Comparison of ENCODE assay signal across 28 mouse cellular contexts in the genomic region with DNA sequence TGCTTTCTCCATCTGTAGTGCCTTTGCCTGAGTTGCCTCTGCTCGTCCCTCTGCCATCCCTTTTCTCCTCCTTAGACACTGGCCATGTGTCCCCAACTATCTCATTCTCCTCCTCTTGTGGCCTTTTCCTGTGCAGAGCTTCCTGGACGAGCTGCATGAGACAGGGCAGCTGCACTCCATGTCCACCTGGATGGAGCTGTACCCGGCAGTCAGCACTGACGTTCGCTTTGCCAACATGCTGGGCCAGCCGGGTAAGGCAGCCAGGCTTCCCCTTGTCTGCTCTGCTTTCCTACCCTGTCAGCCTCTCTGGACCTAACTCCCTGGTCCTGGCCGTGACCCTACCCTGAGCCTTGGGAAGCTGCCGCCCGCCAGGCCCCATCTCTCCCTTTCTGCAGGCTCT. TPM values are rescaled to one million over a fixed set of nuclear protein-coding genes. Genes with fewer than 3 reads are reported as not detected.
"Had no signal": no experiment of that assay in that cellular context is flagged by ENCODE, and none has a peak within 500 bp of the region (broad histone marks: within the 10 kb centered on the region; RNA-seq: fewer than 3 reads in every experiment).

No protein-coding gene starts in this region.

- ATAC-seq: forebrain, embryonic 14.5 days; forebrain, embryonic 15.5 days; forebrain, embryonic 16.5 days; forebrain, postnatal 0 days had no signal

- H3K9ac ChIP-seq: embryonic facial prominence, embryonic 12.5 days; embryonic facial prominence, embryonic 13.5 days; embryonic facial prominence, embryonic 15.5 days; forebrain, embryonic 12.5 days; forebrain, embryonic 15.5 days; forebrain, postnatal 0 days had no signal

- DNase-seq: cerebellum, adult 2 months; cerebellum, adult 8-10 months; cerebellum, adult 9-10 months; cerebellum, adult 9-11 months; cerebellum, postnatal 10 days; cerebellum, postnatal 14 days; cerebellum, postnatal 25 days; cerebellum, postnatal 36 days; embryo, embryonic 11 days; forebrain, postnatal 0 days; gastrocnemius, adult 2 months; gastrocnemius, postnatal 10 days; gastrocnemius, postnatal 14 days; gastrocnemius, postnatal 25 days; gastrocnemius, postnatal 36 days; heart, adult 11 months; heart, adult 18-20 months; heart, adult 2 months had no signal

- H3K27me3 ChIP-seq: embryonic facial prominence, embryonic 12.5 days; embryonic facial prominence, embryonic 13.5 days; embryonic facial prominence, embryonic 15.5 days; forebrain, embryonic 12.5 days; forebrain, embryonic 15.5 days had no signal

- H3K4me3 ChIP-seq: embryonic facial prominence, embryonic 10.5 days; embryonic facial prominence, embryonic 12.5 days; embryonic facial prominence, embryonic 13.5 days; embryonic facial prominence, embryonic 15.5 days; erythroblast, embryonic 14.5 days; forebrain, embryonic 10.5 days; forebrain, embryonic 12.5 days; forebrain, embryonic 15.5 days; gastrocnemius, adult 2 months; heart, adult 2 months had no signal

- H3K4me1 ChIP-seq: embryonic facial prominence, embryonic 12.5 days; embryonic facial prominence, embryonic 13.5 days; embryonic facial prominence, embryonic 15.5 days; forebrain, embryonic 10.5 days; forebrain, embryonic 12.5 days; forebrain, embryonic 15.5 days had no signal

- H3K9me3 ChIP-seq: embryonic facial prominence, embryonic 10.5 days; embryonic facial prominence, embryonic 12.5 days; embryonic facial prominence, embryonic 13.5 days; embryonic facial prominence, embryonic 15.5 days; forebrain, embryonic 10.5 days; forebrain, embryonic 12.5 days; forebrain, embryonic 15.5 days had no signal

- H3K4me2 ChIP-seq: embryonic facial prominence, embryonic 12.5 days; embryonic facial prominence, embryonic 13.5 days; embryonic facial prominence, embryonic 15.5 days; forebrain, embryonic 12.5 days; forebrain, embryonic 15.5 days had no signal

- H3K27ac ChIP-seq: embryonic facial prominence, embryonic 10.5 days; embryonic facial prominence, embryonic 12.5 days; embryonic facial prominence, embryonic 13.5 days; embryonic facial prominence, embryonic 15.5 days; forebrain, embryonic 10.5 days; forebrain, embryonic 12.5 days; forebrain, embryonic 15.5 days; gastrocnemius, adult 2 months; heart, adult 2 months had no signal

RNA-seq across cellular contexts. Expression of gene Fam186b, which starts 13.9 kb away (rescaled TPM):
- polyA plus RNA-seq: erythroblast, embryonic 14.5 days; heart, adult 2 months had no signal
